Mouse (Mus musculus) adipocyte (in vitro differentiated cells): ENCODE measurements around the gene Gm21698.
"Not testable (repeated sequence)": the region's sequence is repeated elsewhere in the genome, so short reads cannot be mapped to it uniquely, and the experiment has no call there.

Experiments
- DNase-seq: peaks from one replicate; pipeline ENCODE4 v3.0.0-alpha.2; 2016; ENCODE audit warnings: low spot score

Gene Gm21698

GRCm38 (mm10) chr5:25988550-25988949 lies at the start of gene Gm21698:
Gm21698 (minus strand) TSS chr5:25988650.
- DNase-seq = not testable (repeated sequence)

GRCm38 (mm10) chr5:26022816-26023215 lies 34.4 kb upstream of the Gm21698 start, which contains the start of gene Gm5862:
Gm5862 (minus strand) TSS chr5:26022916.
- DNase-seq = not testable (repeated sequence)

GRCm38 (mm10) chr5:26007697-26008096 lies 19.2 kb upstream of the Gm21698 start:
- not testable (repeated sequence) for DNase-seq

GRCm38 (mm10) chr5:26006937-26007695 lies 18.7 kb upstream of the Gm21698 start:
- DNase-seq = not testable (repeated sequence)

- not testable (repeated sequence) for DNase-seq
Observed at GRCm38 (mm10) chr5:26004698-26005097, 16.2 kb upstream of the Gm21698 start, which contains the start of gene Gm1979. Gm1979 (minus strand) TSS chr5:26004798.

GRCm38 (mm10) chr5:25972563-25972962 lies 15.9 kb downstream of the Gm21698 start, which contains the start of gene Gm21680:
Gm21680 (minus strand) TSS chr5:25972663.
- not testable (repeated sequence) for DNase-seq

GRCm38 (mm10) chr5:25957050-25957449 lies 31.4 kb downstream of the Gm21698 start:
- DNase-seq = not testable (repeated sequence)

GRCm38 (mm10) chr5:25956611-25957010 lies 31.8 kb downstream of the Gm21698 start:
- not testable (repeated sequence) for DNase-seq

GRCm38 (mm10) chr5:25954317-25954716 lies 34.1 kb downstream of the Gm21698 start, which contains the start of gene Gm21671:
Gm21671 (minus strand) TSS chr5:25954417.
- not testable (repeated sequence) for DNase-seq

GRCm38 (mm10) chr5:25945391-25945790 lies 43.1 kb downstream of the Gm21698 start:
- DNase-seq = not testable (repeated sequence)

GRCm38 (mm10) chr5:25942281-25942680 lies 46.2 kb downstream of the Gm21698 start, which contains the start of gene Gm21663:
Gm21663 (minus strand) TSS chr5:25942381.
- not testable (repeated sequence) for DNase-seq
